Mouse (Mus musculus) ES-Bruce4 (cell line): ENCODE results near the gene Plcb4.

Experiments used
- CTCF ChIP-seq: IDR thresholded peaks from one replicate; pipeline ENCODE4 v1.8.1; 2011; ENCODE audit warnings: low read depth, low read length
- EP300 ChIP-seq: IDR thresholded peaks from 2 replicates; pipeline ENCODE4 v1.6.1; 2011; ENCODE audit warnings: low read depth, low read length; ENCODE audit not compliant: insufficient read depth
- POLR2A ChIP-seq: IDR thresholded peaks from one replicate; pipeline ENCODE4 v1.8.1; 2011; ENCODE audit warnings: low read length; ENCODE audit not compliant: insufficient read depth

GRCm38 (mm10) chr2:135614651-135615261, 44.1 kb upstream of the Plcb4 start:
- TF ChIP-seq EP300 (no peak), CTCF (no peak), POLR2A (no peak)
